In genomic region chr13:116707621-116708455, GRCm38 (mm10) we compare ENCODE assay signal across 10 mouse cellular contexts.
DNase-seq lines count a peak whose midpoint lies in the region; ATAC-seq lines count a peak whose summit lies in the region.
"Had no signal": no experiment of that assay in that cellular context is flagged by ENCODE, and none has a peak within 500 bp of the region (broad histone marks: within the 10 kb centered on the region; RNA-seq: fewer than 3 reads in every experiment).

No protein-coding gene starts in this region.

- no peak for ATAC-seq in kidney, embryonic 14.5 days (ENCODE audit: low FRiP score, low TSS enrichment)
- no peak for ATAC-seq in forebrain, embryonic 13.5 days
- ATAC-seq in neural tube, embryonic 11.5 days (ENCODE audit: insufficient read depth, low FRiP score, low TSS enrichment): no peak

- H3K9me3 ChIP-seq in kidney, embryonic 14.5 days (ENCODE audit: control insufficient read depth, low read length): no peaks in the 10 kb centered on the region
- no peaks in the 10 kb centered on the region for H3K9me3 ChIP-seq in forebrain, embryonic 13.5 days (replicated peaks)
- H3K9me3 ChIP-seq in neural tube, embryonic 11.5 days (ENCODE audit: control insufficient read depth, low read length): no peaks in the 10 kb centered on the region

- no peak overlapping the region for H3K4me3 ChIP-seq in kidney, embryonic 14.5 days (ENCODE audit: low read length)
- H3K4me3 ChIP-seq in forebrain, embryonic 13.5 days: peak overlapping the region; percentile 43
- H3K4me3 ChIP-seq in neural tube, embryonic 11.5 days (ENCODE audit: low read depth, low read length): peak overlapping the region; percentile 0; the same call in 1 of the 2 replicates
- H3K4me3 ChIP-seq: erythroblast, embryonic 14.5 days had no signal

- H3K36me3 ChIP-seq in kidney, embryonic 14.5 days (ENCODE audit: control insufficient read depth, insufficient read depth, low read length): no peaks in the 10 kb centered on the region
- H3K36me3 ChIP-seq in forebrain, embryonic 13.5 days (ENCODE audit: poor library complexity, severe bottlenecking): no peaks in the 10 kb centered on the region
- H3K36me3 ChIP-seq in neural tube, embryonic 11.5 days (ENCODE audit: control insufficient read depth, insufficient read depth, low read length): no peaks in the 10 kb centered on the region
- H3K36me3 ChIP-seq: G1E had no signal

- WGBS in kidney, embryonic 14.5 days: 3% methylated on average over 20 of the region's 20 CpGs
- WGBS in forebrain, embryonic 13.5 days: 4% methylated on average over 20 of the region's 20 CpGs
- WGBS in neural tube, embryonic 11.5 days: under 1% methylated on average over 20 of the region's 20 CpGs

- 0 out of 2 replicates have a peak, but pooled peaks cover 5% of the 10 kb centered on the region for H3K4me1 ChIP-seq in kidney, embryonic 14.5 days (ENCODE audit: control insufficient read depth, insufficient read depth, low read length)
- H3K4me1 ChIP-seq in forebrain, embryonic 13.5 days: peaks cover 48% of the 10 kb centered on the region
- peaks cover 17% of the 10 kb centered on the region for H3K4me1 ChIP-seq in neural tube, embryonic 11.5 days (ENCODE audit: control insufficient read depth, insufficient read depth, low read length)

- peak; percentile 8 for DNase-seq in kidney, adult 18-20 months
- DNase-seq in embryo, embryonic 11 days: peak; percentile 47
- DNase-seq in neural tube, embryonic 11.5 days (ENCODE audit: low spot score): peak; percentile 54
- no peak for DNase-seq in frontal cortex, postnatal 14 days (ENCODE audit: low spot score in 2 of 2)
- DNase-seq in layer of hippocampus, postnatal 14 days (ENCODE audit: low spot score in 2 of 2): no peak

- H3K4me2 ChIP-seq in kidney, embryonic 14.5 days (replicated peaks; ENCODE audit: low read depth, low read length): no peak overlapping the region
- H3K4me2 ChIP-seq in forebrain, embryonic 13.5 days: peak overlapping the region; percentile 67
- H3K4me2 ChIP-seq in neural tube, embryonic 11.5 days (ENCODE audit: low read depth): peak overlapping the region; percentile 27

- no peak overlapping the region for H3K27ac ChIP-seq in kidney, embryonic 14.5 days (ENCODE audit: low read depth, low read length)
- H3K27ac ChIP-seq in forebrain, embryonic 13.5 days: peak overlapping the region; percentile 66
- peak overlapping the region; percentile 28; the same call in 1 of the 2 replicates for H3K27ac ChIP-seq in neural tube, embryonic 11.5 days (ENCODE audit: low read depth, low read length)
- H3K27ac ChIP-seq: macrophage had no signal

- H3K27me3 ChIP-seq in kidney, embryonic 14.5 days (ENCODE audit: control insufficient read depth, insufficient read depth, low read length): peaks cover 82% of the 10 kb centered on the region
- peaks cover 71% of the 10 kb centered on the region for H3K27me3 ChIP-seq in forebrain, embryonic 13.5 days
- H3K27me3 ChIP-seq in neural tube, embryonic 11.5 days (ENCODE audit: control insufficient read depth, insufficient read depth, low read length): peaks cover 54% of the 10 kb centered on the region

- no peak overlapping the region for H3K9ac ChIP-seq in kidney, embryonic 14.5 days (ENCODE audit: low read depth, low read length)
- H3K9ac ChIP-seq in forebrain, embryonic 13.5 days: peak overlapping the region; percentile 49
- peak overlapping the region; percentile 20; the same call in 1 of the 2 replicates for H3K9ac ChIP-seq in neural tube, embryonic 11.5 days (ENCODE audit: low read length)

Comparison
In these comparisons a context has a peak if more than half of its experiments do, and no peak if none do; other contexts are left out.
1. DNase-seq: peak in kidney, adult 18-20 months (single experiment), embryo, embryonic 11 days (single experiment) and neural tube, embryonic 11.5 days (single experiment); none in frontal cortex, postnatal 14 days (0 of 2) and layer of hippocampus, postnatal 14 days (0 of 2).